Mouse (Mus musculus) limb, embryonic 11.5 days (tissue): ENCODE measurements around the gene A630095N17Rik. TPM values are rescaled to one million over a fixed set of nuclear protein-coding genes. Genes with fewer than 3 reads are reported as not detected.

Experiments used
- ATAC-seq: fragments of 200-750 bp; cut with Nextera tagmentation; 2 replicates; pipeline ENCODE4 v1.8.0; 2017; ENCODE audit warnings: low read depth; ENCODE audit not compliant: insufficient number of reproducible peaks, low FRiP score, low TSS enrichment
- DNase-seq: peaks from one replicate; pipeline ENCODE4 v3.0.0-alpha.2; 2015; ENCODE audit warnings: low spot score
- H3K27ac ChIP-seq: fragments of 300-500 bp; sonication (generic); replicated peaks from 2 replicates; pipeline ENCODE4 v1.5.1; 2014; ENCODE audit warnings: low read depth, mild to moderate bottlenecking, low read length
- H3K27me3 ChIP-seq: fragments of 300-500 bp; sonication (generic); 2 replicates; pipeline ENCODE4 v1.6.1; 2014; ENCODE audit warnings: mild to moderate bottlenecking, low read length, mixed read lengths; ENCODE audit not compliant: control insufficient read depth, insufficient read depth
- H3K36me3 ChIP-seq: fragments of 300-500 bp; sonication (generic); 2 replicates; pipeline ENCODE4 v1.6.1; 2014; ENCODE audit warnings: mild to moderate bottlenecking, low read length, moderate library complexity, mixed read lengths; ENCODE audit not compliant: control insufficient read depth, insufficient read depth
- H3K4me1 ChIP-seq: fragments of 300-500 bp; sonication (generic); 2 replicates; pipeline ENCODE4 v1.6.1; 2014; ENCODE audit warnings: low read length, mixed read lengths; ENCODE audit not compliant: control insufficient read depth, insufficient read depth
- H3K4me2 ChIP-seq: fragments of 300-500 bp; sonication (generic); 2 replicates; pipeline ENCODE4 v1.6.1; 2014; ENCODE audit warnings: low read depth, mild to moderate bottlenecking, moderate library complexity; ENCODE audit not compliant: severe bottlenecking
- H3K4me3 ChIP-seq: fragments of 300-500 bp; sonication (generic); 2 replicates; pipeline ENCODE4 v1.5.1; 2014; ENCODE audit warnings: low read depth, low read length
- H3K9ac ChIP-seq: fragments of 300-500 bp; sonication (generic); 2 replicates; pipeline ENCODE4 v1.6.1; 2014; ENCODE audit warnings: mild to moderate bottlenecking, low read length
- H3K9me3 ChIP-seq: fragments of 300-500 bp; sonication (generic); 2 replicates; pipeline ENCODE4 v1.6.1; 2016; ENCODE audit warnings: low read length; ENCODE audit not compliant: control insufficient read depth
- WGBS: fragments of 180-500 bp; shearing (Covaris S2); extraction: QIAGEN DNeasy Blood & Tissue Kit; methylation state at CpG from one replicate; pipeline ENCODE4 v1.1.7; 2014; 5-methylcytosine and 5-hydroxymethylcytosine counted together
- polyA plus RNA-seq: library from polyadenylated mRNA; unstranded; fragments of >200 nt; fragmentation: Nextera tagmentation; extraction: Ambion mirVana; gene quantifications from 2 replicates; pipeline ENCODE4 v1.2.1, GENCODE M21; 2014

A630095N17Rik gene
- polyA plus RNA-seq, 1 experiment from 2014 or later = not detected

GRCm38 (mm10) chr1:75247071-75247930 is 15.4 kb upstream of the A630095N17Rik start:
- H3K9ac ChIP-seq = no peak overlapping the region
- ATAC-seq (no peak), DNase-seq (no peak)
- no peak overlapping the region for H3K4me2 ChIP-seq
- WGBS = 83% methylated on average over 16 of the region's 16 CpGs
- no peaks in the 10 kb centered on the region for H3K27me3 ChIP-seq
- H3K9me3 ChIP-seq = no peaks in the 10 kb centered on the region
- no peak overlapping the region for H3K27ac ChIP-seq
- H3K4me3 ChIP-seq = no peak overlapping the region
- 0 out of 2 replicates have a peak, but pooled peaks cover 3% of the 10 kb centered on the region for H3K4me1 ChIP-seq
- H3K36me3 ChIP-seq = no peaks in the 10 kb centered on the region

- no peaks in the 10 kb centered on the region for H3K9me3 ChIP-seq
- H3K4me3 ChIP-seq = no peak overlapping the region
- 21% methylated on average over 4 of the region's 4 CpGs for WGBS
- H3K9ac ChIP-seq = no peak overlapping the region
- no peak overlapping the region for H3K4me2 ChIP-seq
- DNase-seq = peak; percentile 44
- H3K27me3 ChIP-seq = no peaks in the 10 kb centered on the region
- 0 out of 2 replicates have a peak, but pooled peaks cover 3% of the 10 kb centered on the region for H3K4me1 ChIP-seq
- no peaks in the 10 kb centered on the region for H3K36me3 ChIP-seq
- no peak overlapping the region for H3K27ac ChIP-seq
- ATAC-seq = no peak
These were observed 12.9 kb upstream of the A630095N17Rik start for GRCm38 (mm10) chr1:75244836-75245235.

- H3K4me3 ChIP-seq = no peak overlapping the region
- H3K36me3 ChIP-seq = no peaks in the 10 kb centered on the region
- H3K9ac ChIP-seq = no peak overlapping the region
- H3K27ac ChIP-seq = no peak overlapping the region
- H3K27me3 ChIP-seq = no peaks in the 10 kb centered on the region
- 82% methylated on average over 12 of the region's 12 CpGs for WGBS
- ATAC-seq (no peak), DNase-seq (no peak)
- no peaks in the 10 kb centered on the region for H3K9me3 ChIP-seq
- no peak overlapping the region for H3K4me2 ChIP-seq
- 0 out of 2 replicates have a peak, but pooled peaks cover 3% of the 10 kb centered on the region for H3K4me1 ChIP-seq
These were observed 12.4 kb upstream of the A630095N17Rik start for GRCm38 (mm10) chr1:75244175-75244826.

- ATAC-seq (no peak), DNase-seq (no peak)
- WGBS = 86% methylated on average over 14 of the region's 14 CpGs
- Histone ChIP-seq H3K4me1 (0 out of 2 replicates have a peak, but pooled peaks cover 3% of the 10 kb centered on the region), H3K4me2 (no peak overlapping the region), H3K4me3 (no peak overlapping the region), H3K9ac (no peak overlapping the region), H3K36me3 (no peaks in the 10 kb centered on the region), H3K9me3 (no peaks in the 10 kb centered on the region), H3K27ac (no peak overlapping the region), H3K27me3 (no peaks in the 10 kb centered on the region)
These were observed 11.5 kb upstream of the A630095N17Rik start for GRCm38 (mm10) chr1:75243411-75243810.

GRCm38 (mm10) chr1:75239591-75239990 is 7.7 kb upstream of the A630095N17Rik start:
- no peak overlapping the region for H3K27ac ChIP-seq
- 72% methylated on average over 10 of the region's 10 CpGs for WGBS
- ATAC-seq (no peak), DNase-seq (no peak)
- H3K9ac ChIP-seq = no peak overlapping the region
- H3K9me3 ChIP-seq = no peaks in the 10 kb centered on the region
- peaks cover 6% of the 10 kb centered on the region; the same call in 1 of the 2 replicates for H3K4me1 ChIP-seq
- no peak overlapping the region for H3K4me2 ChIP-seq
- H3K36me3 ChIP-seq = no peaks in the 10 kb centered on the region
- H3K4me3 ChIP-seq = no peak overlapping the region
- H3K27me3 ChIP-seq = no peaks in the 10 kb centered on the region

GRCm38 (mm10) chr1:75236117-75237050 is 4.5 kb upstream of the A630095N17Rik start, which contains the start of gene Dnajb2:
TSS of gene Dnajb2 (plus strand) at chr1:75236406.
- Histone ChIP-seq H3K27me3 (no peaks in the 10 kb centered on the region), H3K27ac (peak within 1 kb of the TSS; percentile 17; the same call in 1 of the 2 replicates), H3K36me3 (no peaks in the 10 kb centered on the region), H3K9me3 (no peaks in the 10 kb centered on the region), H3K4me1 (peaks cover 6% of the 10 kb centered on the region; the same call in 1 of the 2 replicates), H3K9ac (peak within 1 kb of the TSS; percentile 73), H3K4me3 (peak within 1 kb of the TSS; percentile 63), H3K4me2 (peak within 1 kb of the TSS; percentile 92)
- peak; percentile 77 for DNase-seq
- WGBS = under 1% methylated on average over 62 of the region's 64 CpGs
- peak; percentile 87 for ATAC-seq

- H3K36me3 ChIP-seq = no peaks in the 10 kb centered on the region
- H3K9me3 ChIP-seq = no peaks in the 10 kb centered on the region
- no peak overlapping the region for H3K27ac ChIP-seq
- H3K4me1 ChIP-seq = peaks cover 6% of the 10 kb centered on the region; the same call in 1 of the 2 replicates
- H3K4me3 ChIP-seq = no peak overlapping the region
- H3K9ac ChIP-seq = no peak overlapping the region
- WGBS = 2% methylated on average over 8 of the region's 8 CpGs
- no peaks in the 10 kb centered on the region for H3K27me3 ChIP-seq
- peak; percentile 55 for DNase-seq
- no peak for ATAC-seq
- peak overlapping the region; percentile 4; the same call in 1 of the 2 replicates for H3K4me2 ChIP-seq
These were observed 2.7 kb upstream of the A630095N17Rik start for GRCm38 (mm10) chr1:75234606-75235005.
